27 mouse cellular contexts compared by ENCODE assay signal in the genomic region with DNA sequence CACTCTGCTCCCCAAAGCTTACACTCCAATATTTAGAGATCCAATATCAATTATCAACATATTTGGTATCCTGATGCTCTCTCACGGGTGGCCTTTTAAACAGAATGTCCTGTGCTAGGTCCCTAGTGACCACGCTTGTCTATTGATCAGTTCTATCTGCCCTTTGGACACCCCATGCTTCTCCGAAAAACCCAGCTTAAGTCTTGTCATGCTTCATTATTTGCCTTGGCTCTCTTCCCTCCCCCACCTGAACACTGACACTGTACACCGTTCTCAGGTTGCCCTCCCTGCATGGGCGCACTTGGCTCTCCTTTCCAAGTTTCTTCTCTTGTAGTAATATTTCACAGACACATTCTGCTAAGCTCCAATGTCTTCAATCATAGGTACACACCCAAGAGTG. TPM values are rescaled to one million over a fixed set of nuclear protein-coding genes. Genes with fewer than 3 reads are reported as not detected.
"Had no signal": no experiment of that assay in that cellular context is flagged by ENCODE, and none has a peak within 500 bp of the region (broad histone marks: within the 10 kb centered on the region; RNA-seq: fewer than 3 reads in every experiment).

No protein-coding gene starts in this region.

- H3K9ac ChIP-seq: liver, embryonic 14.5 days had no signal

- H3K4me3 ChIP-seq: layer of hippocampus, adult 2 months had no signal

- H3K4me2 ChIP-seq: midbrain, embryonic 11.5 days had no signal

- ATAC-seq: intestine, postnatal 0 days had no signal

- DNase-seq: kidney, postnatal 10 days; layer of hippocampus, adult 9-11 months; lung, adult 2 months; lung, postnatal 14 days; lung, postnatal 4 days; midbrain, embryonic 14.5 days; thymus, adult 18-20 months; thymus, postnatal 36 days had no signal

- H3K27ac ChIP-seq: layer of hippocampus, adult 2 months; liver, embryonic 14.5 days had no signal

RNA-seq across cellular contexts. Expression of a gene that starts 9.3 kb away (rescaled TPM):
- total RNA-seq: layer of hippocampus, adult 2 months; layer of hippocampus, postnatal 25 days; left cerebral cortex, adult 18-20 months; left cerebral cortex, postnatal 25 days; megakaryocyte progenitor cell, adult 5-6 weeks; megakaryocyte-erythroid progenitor cell, adult 5-6 weeks; midbrain, postnatal 0 days had no signal
- polyA plus RNA-seq: kidney, embryonic 14.5 days; large intestine, adult 2 months; lung, adult 2 months; lung, embryonic 16.5 days; neural tube, embryonic 14.5 days; spleen, adult 2 months had no signal

RNA-seq across cellular contexts. Expression of a gene that starts 36.0 kb away (rescaled TPM):
- total RNA-seq: layer of hippocampus, adult 2 months; layer of hippocampus, postnatal 25 days; left cerebral cortex, adult 18-20 months; left cerebral cortex, postnatal 25 days; megakaryocyte progenitor cell, adult 5-6 weeks; megakaryocyte-erythroid progenitor cell, adult 5-6 weeks; midbrain, postnatal 0 days had no signal
- polyA plus RNA-seq: intestine, postnatal 0 days; large intestine, adult 2 months; lung, adult 2 months; small intestine, adult 2 months; spleen, adult 2 months; urinary bladder, adult 2 months had no signal

RNA-seq across cellular contexts. Expression of a gene that starts 42.8 kb away (rescaled TPM):
- total RNA-seq: layer of hippocampus, adult 2 months; layer of hippocampus, postnatal 25 days; left cerebral cortex, adult 18-20 months; left cerebral cortex, postnatal 25 days; megakaryocyte progenitor cell, adult 5-6 weeks; megakaryocyte-erythroid progenitor cell, adult 5-6 weeks; midbrain, postnatal 0 days had no signal
- polyA plus RNA-seq: limb, embryonic 11.5 days; lung, adult 2 months; midbrain, embryonic 11.5 days; midbrain, embryonic 14.5 days; midbrain, postnatal 0 days; neural tube, embryonic 11.5 days; neural tube, embryonic 14.5 days had no signal
